Comparison of ENCODE assay signal across 11 mouse cellular contexts in genomic region chr6:15299279-15299678, GRCm38 (mm10).
DNase-seq lines count a peak whose midpoint lies in the region; ATAC-seq and TF ChIP-seq lines count a peak whose summit lies in the region.
"Had no signal": no experiment of that assay in that cellular context is flagged by ENCODE, and none has a peak within 500 bp of the region (broad histone marks: within the 10 kb centered on the region; RNA-seq: fewer than 3 reads in every experiment).

No protein-coding gene starts in this region.

- H3K9me3 ChIP-seq in embryonic facial prominence, embryonic 14.5 days (ENCODE audit: control insufficient read depth, low read length): no peaks in the 10 kb centered on the region
- H3K9me3 ChIP-seq in embryonic facial prominence, embryonic 10.5 days: no peaks in the 10 kb centered on the region
- H3K9me3 ChIP-seq in kidney, postnatal 0 days (replicated peaks; ENCODE audit: low read length): no peaks in the 10 kb centered on the region
- no peaks in the 10 kb centered on the region for H3K9me3 ChIP-seq in midbrain, embryonic 14.5 days (ENCODE audit: control insufficient read depth, low read length)
- H3K9me3 ChIP-seq in midbrain, embryonic 11.5 days (ENCODE audit: control insufficient read depth, low read length): no peaks in the 10 kb centered on the region
- no peaks in the 10 kb centered on the region for H3K9me3 ChIP-seq in midbrain, postnatal 0 days (ENCODE audit: low read length)
- H3K9me3 ChIP-seq: embryonic facial prominence, embryonic 15.5 days; heart, embryonic 15.5 days; limb, embryonic 13.5 days had no signal

- no peak overlapping the region for H3K4me3 ChIP-seq in embryonic facial prominence, embryonic 14.5 days (ENCODE audit: low read depth, low read length)
- no peak overlapping the region for H3K4me3 ChIP-seq in embryonic facial prominence, embryonic 10.5 days
- no peak overlapping the region for H3K4me3 ChIP-seq in kidney, postnatal 0 days (replicated peaks; ENCODE audit: low read depth, low read length)
- no peak overlapping the region for H3K4me3 ChIP-seq in midbrain, embryonic 14.5 days (replicated peaks; ENCODE audit: low read depth, low read length)
- H3K4me3 ChIP-seq in midbrain, embryonic 11.5 days (ENCODE audit: low read depth, low read length): no peak overlapping the region
- no peak overlapping the region for H3K4me3 ChIP-seq in midbrain, postnatal 0 days (ENCODE audit: low read depth, low read length)
- H3K4me3 ChIP-seq: embryonic facial prominence, embryonic 15.5 days; heart, embryonic 15.5 days; limb, embryonic 13.5 days had no signal

- TF ChIP-seq CTCF in kidney, postnatal 0 days (IDR thresholded peaks at IDR 0.05; ENCODE audit: low read depth): no peak
- TF ChIP-seq CTCF in midbrain, postnatal 0 days (IDR thresholded peaks at IDR 0.05): no peak

- 32% methylated on average over 1 of the region's 1 CpGs for WGBS in embryonic facial prominence, embryonic 14.5 days
- 73% methylated on average over 1 of the region's 1 CpGs for WGBS in embryonic facial prominence, embryonic 10.5 days
- 28% methylated on average over 1 of the region's 1 CpGs for WGBS in kidney, postnatal 0 days
- 38% methylated on average over 1 of the region's 1 CpGs for WGBS in midbrain, embryonic 14.5 days
- WGBS in midbrain, embryonic 11.5 days: 52% methylated on average over 1 of the region's 1 CpGs
- 17% methylated on average over 1 of the region's 1 CpGs for WGBS in midbrain, postnatal 0 days

- ATAC-seq in embryonic facial prominence, embryonic 14.5 days (ENCODE audit: low read depth): peak; percentile 60; the same call in 1 of the 2 replicates
- ATAC-seq in kidney, postnatal 0 days (replicated peaks; ENCODE audit: low FRiP score, low read depth): peak; percentile 52; the same call in 1 of the 2 replicates
- no peak for ATAC-seq in midbrain, embryonic 14.5 days (ENCODE audit: low FRiP score, low TSS enrichment)
- ATAC-seq in midbrain, embryonic 11.5 days (ENCODE audit: low FRiP score): no peak
- peak; percentile 44; the same call in 1 of the 2 replicates for ATAC-seq in midbrain, postnatal 0 days (ENCODE audit: low FRiP score)

- DNase-seq in embryonic facial prominence, embryonic 14.5 days (ENCODE audit: low spot score): peak; percentile 45
- DNase-seq in embryonic facial prominence, embryonic 10.5 days (ENCODE audit: low spot score): no peak
- no peak for DNase-seq in kidney, postnatal 0 days (ENCODE audit: low spot score)
- no peak for DNase-seq in kidney, adult 9 months
- peak; percentile 30 for DNase-seq in midbrain, embryonic 14.5 days
- no peak for DNase-seq in midbrain, embryonic 11.5 days (ENCODE audit: low spot score, missing footprints)
- peak; percentile 54 for DNase-seq in midbrain, postnatal 0 days (ENCODE audit: low spot score)
- DNase-seq in testis, postnatal 10 days (ENCODE audit: low spot score): no peak

- H3K4me2 ChIP-seq in embryonic facial prominence, embryonic 14.5 days (ENCODE audit: low read depth, low read length): no peak overlapping the region
- H3K4me2 ChIP-seq in kidney, postnatal 0 days (ENCODE audit: low read length): no peak overlapping the region
- no peak overlapping the region for H3K4me2 ChIP-seq in midbrain, embryonic 14.5 days (ENCODE audit: low read length)
- no peak overlapping the region for H3K4me2 ChIP-seq in midbrain, embryonic 11.5 days
- H3K4me2 ChIP-seq in midbrain, postnatal 0 days (ENCODE audit: low read depth, low read length, poor library complexity, severe bottlenecking): no peak overlapping the region
- H3K4me2 ChIP-seq: embryonic facial prominence, embryonic 15.5 days; heart, embryonic 15.5 days; limb, embryonic 13.5 days had no signal

- no peaks in the 10 kb centered on the region for H3K36me3 ChIP-seq in embryonic facial prominence, embryonic 14.5 days (ENCODE audit: control insufficient read depth, insufficient read depth, low read length)
- H3K36me3 ChIP-seq in embryonic facial prominence, embryonic 10.5 days (replicated peaks): no peaks in the 10 kb centered on the region
- H3K36me3 ChIP-seq in kidney, postnatal 0 days (ENCODE audit: insufficient read depth, low read length): no peaks in the 10 kb centered on the region
- H3K36me3 ChIP-seq in midbrain, embryonic 14.5 days (ENCODE audit: control insufficient read depth, insufficient read depth, low read length): no peaks in the 10 kb centered on the region
- no peaks in the 10 kb centered on the region for H3K36me3 ChIP-seq in midbrain, embryonic 11.5 days (ENCODE audit: control insufficient read depth, insufficient read depth, low read length)
- no peaks in the 10 kb centered on the region for H3K36me3 ChIP-seq in midbrain, postnatal 0 days (ENCODE audit: insufficient read depth, low read length)
- H3K36me3 ChIP-seq: embryonic facial prominence, embryonic 15.5 days; heart, embryonic 15.5 days; limb, embryonic 13.5 days had no signal

- H3K9ac ChIP-seq in embryonic facial prominence, embryonic 14.5 days (ENCODE audit: low read depth, low read length): no peak overlapping the region
- no peak overlapping the region for H3K9ac ChIP-seq in kidney, postnatal 0 days (ENCODE audit: low read depth, low read length)
- no peak overlapping the region for H3K9ac ChIP-seq in midbrain, embryonic 14.5 days (replicated peaks; ENCODE audit: low read length)
- H3K9ac ChIP-seq in midbrain, embryonic 11.5 days (ENCODE audit: low read length): no peak overlapping the region
- H3K9ac ChIP-seq in midbrain, postnatal 0 days (replicated peaks; ENCODE audit: low read length, poor library complexity, severe bottlenecking): no peak overlapping the region
- H3K9ac ChIP-seq: embryonic facial prominence, embryonic 15.5 days; heart, embryonic 15.5 days; limb, embryonic 13.5 days had no signal

- no peaks in the 10 kb centered on the region for H3K4me1 ChIP-seq in embryonic facial prominence, embryonic 14.5 days (ENCODE audit: control insufficient read depth, insufficient read depth, low read length)
- 0 out of 2 replicates have a peak, but pooled peaks cover 2% of the 10 kb centered on the region for H3K4me1 ChIP-seq in embryonic facial prominence, embryonic 10.5 days
- no peaks in the 10 kb centered on the region for H3K4me1 ChIP-seq in kidney, postnatal 0 days (replicated peaks; ENCODE audit: insufficient read depth, low read length)
- H3K4me1 ChIP-seq in midbrain, embryonic 14.5 days (ENCODE audit: control insufficient read depth, insufficient read depth, low read length): no peaks in the 10 kb centered on the region
- H3K4me1 ChIP-seq in midbrain, embryonic 11.5 days (ENCODE audit: control insufficient read depth, insufficient read depth, low read length): no peaks in the 10 kb centered on the region
- H3K4me1 ChIP-seq in midbrain, postnatal 0 days (ENCODE audit: insufficient read depth, low read length): no peaks in the 10 kb centered on the region
- H3K4me1 ChIP-seq: embryonic facial prominence, embryonic 15.5 days; heart, embryonic 15.5 days; limb, embryonic 13.5 days had no signal

- no peaks in the 10 kb centered on the region for H3K27me3 ChIP-seq in embryonic facial prominence, embryonic 14.5 days (replicated peaks; ENCODE audit: control insufficient read depth, insufficient read depth, low read length)
- no peaks in the 10 kb centered on the region for H3K27me3 ChIP-seq in embryonic facial prominence, embryonic 10.5 days (replicated peaks; ENCODE audit: low read depth, poor library complexity, severe bottlenecking)
- no peaks in the 10 kb centered on the region for H3K27me3 ChIP-seq in kidney, postnatal 0 days (ENCODE audit: insufficient read depth, low read length)
- H3K27me3 ChIP-seq in midbrain, embryonic 14.5 days (ENCODE audit: control insufficient read depth, insufficient read depth, low read length): no peaks in the 10 kb centered on the region
- H3K27me3 ChIP-seq in midbrain, embryonic 11.5 days (ENCODE audit: control insufficient read depth, insufficient read depth, low read length): no peaks in the 10 kb centered on the region
- H3K27me3 ChIP-seq in midbrain, postnatal 0 days (ENCODE audit: insufficient read depth, low read length): no peaks in the 10 kb centered on the region
- H3K27me3 ChIP-seq: embryonic facial prominence, embryonic 15.5 days; heart, embryonic 15.5 days; limb, embryonic 13.5 days had no signal

- H3K27ac ChIP-seq in embryonic facial prominence, embryonic 14.5 days (replicated peaks; ENCODE audit: low read depth, low read length): no peak overlapping the region
- H3K27ac ChIP-seq in embryonic facial prominence, embryonic 10.5 days (replicated peaks): no peak overlapping the region
- H3K27ac ChIP-seq in kidney, postnatal 0 days: no peak overlapping the region
- no peak overlapping the region for H3K27ac ChIP-seq in midbrain, embryonic 14.5 days (replicated peaks; ENCODE audit: low read depth, low read length)
- H3K27ac ChIP-seq in midbrain, embryonic 11.5 days (ENCODE audit: low read depth, low read length): no peak overlapping the region
- H3K27ac ChIP-seq in midbrain, postnatal 0 days (ENCODE audit: low read depth, low read length): no peak overlapping the region
- H3K27ac ChIP-seq: embryonic facial prominence, embryonic 15.5 days; heart, embryonic 15.5 days; limb, embryonic 13.5 days had no signal

Comparison
In these comparisons a context has a peak if more than half of its experiments do, and no peak if none do; other contexts are left out.
1. ATAC-seq: peak in embryonic facial prominence, embryonic 14.5 days (single experiment), kidney, postnatal 0 days (single experiment) and midbrain, postnatal 0 days (single experiment); none in midbrain, embryonic 14.5 days (single experiment) and midbrain, embryonic 11.5 days (single experiment).
2. DNase-seq: peak in embryonic facial prominence, embryonic 14.5 days (single experiment), midbrain, embryonic 14.5 days (single experiment) and midbrain, postnatal 0 days (single experiment); none in embryonic facial prominence, embryonic 10.5 days (single experiment), kidney, postnatal 0 days (single experiment), kidney, adult 9 months (single experiment), midbrain, embryonic 11.5 days (single experiment) and testis, postnatal 10 days (single experiment).